8 mouse cellular contexts compared by ENCODE assay signal in the genomic region with DNA sequence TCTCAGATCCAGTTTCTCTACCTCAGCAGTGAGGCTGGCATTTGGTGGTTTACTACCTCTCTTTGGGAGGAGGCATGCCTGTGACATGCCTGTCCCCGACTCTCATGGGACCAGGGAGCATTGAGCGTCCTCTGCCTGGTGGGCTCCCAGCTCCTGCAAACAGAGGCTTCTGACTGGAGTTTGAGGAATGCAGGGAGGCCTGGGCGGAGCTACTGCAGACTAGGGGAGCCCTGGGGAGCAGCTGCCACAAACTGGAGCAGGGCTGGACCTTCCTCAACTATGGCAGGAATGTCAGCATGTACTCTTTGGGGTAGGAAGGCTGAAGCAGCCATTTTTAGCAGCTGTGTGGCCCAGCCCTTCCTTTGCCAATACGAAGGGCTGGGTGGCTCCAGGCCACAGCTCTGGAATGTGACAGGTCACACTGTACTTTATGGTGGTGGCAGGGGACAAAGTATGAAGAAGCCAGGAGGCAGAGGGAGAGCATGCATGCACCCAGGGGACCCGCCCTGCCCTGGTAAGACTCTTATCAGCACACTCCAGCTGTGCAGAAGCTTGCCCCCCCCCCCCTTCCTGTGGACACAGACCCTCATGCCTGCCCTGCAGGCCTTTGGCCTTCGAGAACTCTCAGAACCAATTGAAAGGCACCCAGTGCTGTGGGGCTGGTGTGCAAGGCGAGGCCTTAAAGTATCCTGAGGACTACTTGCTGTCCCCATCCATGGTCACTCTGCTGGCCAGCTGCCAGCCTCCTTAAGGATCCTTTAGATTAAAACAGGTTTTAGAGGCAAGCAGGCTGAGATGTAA.
DNase-seq lines count a peak whose midpoint lies in the region; ATAC-seq and TF ChIP-seq lines count a peak whose summit lies in the region.

No protein-coding gene starts in this region.

- no peaks in the 10 kb centered on the region for H3K9me3 ChIP-seq in heart, embryonic 10.5 days
- H3K9me3 ChIP-seq in kidney, postnatal 0 days (replicated peaks; ENCODE audit: low read length), result no peaks in the 10 kb centered on the region

- no peaks in the 10 kb centered on the region for H3K27me3 ChIP-seq in heart, embryonic 10.5 days (ENCODE audit: insufficient read depth, poor library complexity, severe bottlenecking)
- H3K27me3 ChIP-seq in kidney, postnatal 0 days (ENCODE audit: insufficient read depth, low read length), result no peaks in the 10 kb centered on the region

- TF ChIP-seq CTCF in kidney, postnatal 0 days (IDR thresholded peaks at IDR 0.05; ENCODE audit: low read depth), result no peak

- H3K36me3 ChIP-seq in heart, embryonic 10.5 days, result peaks cover 8% of the 10 kb centered on the region
- H3K36me3 ChIP-seq in kidney, postnatal 0 days (ENCODE audit: insufficient read depth, low read length), result no peaks in the 10 kb centered on the region

- H3K4me1 ChIP-seq in heart, embryonic 10.5 days, result peaks cover 67% of the 10 kb centered on the region
- peaks cover 16% of the 10 kb centered on the region for H3K4me1 ChIP-seq in kidney, postnatal 0 days (replicated peaks; ENCODE audit: insufficient read depth, low read length)

- peak; percentile 39 for DNase-seq in adrenal gland, postnatal 10 days
- DNase-seq in adrenal gland, adult 18-20 months (ENCODE audit: low spot score in 2 of 2), result no peak
- peak; percentile 39 for DNase-seq in c-Kit-positive CD71-positive TER-119-negative erythroid progenitor cells, embryonic 14.5 days (ENCODE audit: low read depth)
- DNase-seq in heart, embryonic 10.5 days (ENCODE audit: low spot score), result peak; percentile 91
- DNase-seq in kidney, postnatal 0 days (ENCODE audit: low spot score), result peak; percentile 90
- DNase-seq in lung, postnatal 4 days, result peak; percentile 74 to 90
- no peak for DNase-seq in layer of hippocampus, postnatal 36 days

- H3K4me3 ChIP-seq in heart, embryonic 10.5 days, result no peak overlapping the region
- H3K4me3 ChIP-seq in kidney, postnatal 0 days (replicated peaks; ENCODE audit: low read depth, low read length), result no peak overlapping the region

- 19% methylated on average over 7 of the region's 7 CpGs for WGBS in heart, embryonic 10.5 days
- WGBS in kidney, postnatal 0 days, result 36% methylated on average over 7 of the region's 7 CpGs

- peak; percentile 71 for ATAC-seq in kidney, postnatal 0 days (replicated peaks; ENCODE audit: low FRiP score, low read depth)
- no peak for ATAC-seq in CD4-positive, CD25-positive, alpha-beta regulatory T cell, adult 4 months

- H3K27ac ChIP-seq in heart, embryonic 10.5 days, result peak overlapping the region; percentile 87
- H3K27ac ChIP-seq in kidney, postnatal 0 days, result peak overlapping the region; percentile 78

- H3K9ac ChIP-seq in kidney, postnatal 0 days (ENCODE audit: low read depth, low read length), result no peak overlapping the region

- no peak overlapping the region for H3K4me2 ChIP-seq in kidney, postnatal 0 days (ENCODE audit: low read length)

Comparison
In these comparisons a context has a peak if more than half of its experiments do, and no peak if none do; other contexts are left out.
1. DNase-seq: peak in adrenal gland, postnatal 10 days (single experiment), c-Kit-positive CD71-positive TER-119-negative erythroid progenitor cells, embryonic 14.5 days (single experiment), heart, embryonic 10.5 days (single experiment), kidney, postnatal 0 days (single experiment) and lung, postnatal 4 days (2 of 2); none in adrenal gland, adult 18-20 months (0 of 2) and layer of hippocampus, postnatal 36 days (0 of 2).